Mouse (Mus musculus): ENCODE measurements around the gene Gbe1.

Gene Gbe1

DNA sequence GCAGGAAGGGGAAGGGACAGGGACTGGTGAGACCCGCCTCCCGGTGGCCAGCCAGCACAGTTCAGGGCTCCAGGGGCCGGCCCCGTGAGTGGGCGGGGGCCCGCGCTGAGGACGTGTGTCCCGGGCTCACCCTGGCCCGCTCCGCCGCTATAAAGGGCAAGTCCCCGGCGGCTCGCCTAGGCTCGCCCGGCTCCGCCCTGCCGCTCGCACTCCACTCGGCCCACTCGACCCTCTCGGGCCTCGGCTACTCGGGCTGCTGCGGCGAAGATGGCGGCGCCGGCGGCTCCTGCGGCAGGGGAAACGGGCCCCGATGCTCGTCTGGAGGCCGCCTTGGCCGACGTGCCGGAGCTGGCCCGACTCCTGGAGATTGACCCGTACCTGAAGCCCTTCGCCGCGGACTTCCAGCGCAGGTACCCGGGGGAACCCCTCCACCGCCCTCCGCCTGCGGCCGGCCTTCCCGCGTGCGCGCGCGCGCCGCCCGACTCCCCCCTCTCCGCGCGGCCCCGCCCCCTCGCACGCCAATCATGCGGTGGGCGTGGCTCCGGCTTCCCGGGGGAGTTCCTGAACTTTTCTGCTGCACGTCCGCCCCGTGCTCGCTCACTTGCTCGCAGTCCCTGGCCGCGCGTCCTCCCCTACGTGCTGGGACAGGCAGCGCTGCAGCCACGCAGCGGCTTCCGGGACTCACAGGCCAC is at the start of gene Gbe1:
Gene Gbe1, plus strand, starts transcription at position 64 of the 692 bp plus-strand sequence.
- peak; percentile 87 to 93 for DNase-seq (ENCODE audit: low spot score in 2 of 2)

DNA sequence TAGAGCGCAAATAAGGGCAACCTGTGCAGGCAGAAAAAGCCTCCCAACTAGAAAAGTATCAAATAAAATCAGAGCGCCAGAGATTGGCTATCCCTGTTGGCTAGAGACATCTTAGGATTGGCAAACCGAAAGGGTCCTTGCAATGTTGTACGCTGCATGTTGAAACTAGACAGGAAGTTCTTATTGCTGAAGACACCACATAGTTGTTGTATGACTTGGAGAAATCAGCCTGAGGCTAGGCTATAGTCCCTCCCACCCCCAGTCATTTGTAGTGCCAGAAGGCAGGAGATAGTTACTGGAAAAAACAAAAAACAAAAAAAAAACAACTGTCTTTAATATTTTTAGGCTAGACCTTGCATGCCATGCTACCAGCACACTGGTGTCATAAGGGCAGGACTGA is 3.1 kb upstream of the Gbe1 start:
- no peak for DNase-seq (ENCODE audit: low spot score in 2 of 2)

GRCm38 (mm10) chr16:70313496-70313885 is 258 bp upstream of the Gbe1 start:
- no peak for DNase-seq (ENCODE audit: low spot score in 2 of 2)

GRCm38 (mm10) chr16:70314578-70314930 is 805 bp downstream of the Gbe1 start:
- no peak for DNase-seq (ENCODE audit: low spot score in 2 of 2)

DNA sequence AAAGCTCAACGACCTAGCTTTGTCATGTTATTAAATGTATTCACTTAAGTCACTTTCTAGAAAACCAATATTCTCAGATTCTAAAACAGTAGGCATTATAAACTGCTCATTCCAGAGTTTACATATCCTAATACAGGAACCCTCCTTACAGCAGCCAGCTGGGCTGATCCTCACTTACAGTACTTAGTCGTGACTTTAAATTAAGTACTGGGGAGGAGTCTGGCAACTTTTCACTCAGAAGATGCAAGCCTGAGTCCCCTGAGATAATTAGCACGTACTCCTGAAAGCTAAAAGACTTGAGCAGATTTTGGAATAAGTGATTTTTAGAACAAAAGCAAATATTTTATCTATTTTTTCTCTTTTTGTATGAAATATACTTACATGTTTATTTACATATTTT is 1.5 kb downstream of the Gbe1 start:
- DNase-seq (ENCODE audit: low spot score in 2 of 2) = no peak

GRCm38 (mm10) chr16:70315862-70316390 is 2.2 kb downstream of the Gbe1 start:
- DNase-seq (ENCODE audit: low spot score in 2 of 2) = no peak

DNA sequence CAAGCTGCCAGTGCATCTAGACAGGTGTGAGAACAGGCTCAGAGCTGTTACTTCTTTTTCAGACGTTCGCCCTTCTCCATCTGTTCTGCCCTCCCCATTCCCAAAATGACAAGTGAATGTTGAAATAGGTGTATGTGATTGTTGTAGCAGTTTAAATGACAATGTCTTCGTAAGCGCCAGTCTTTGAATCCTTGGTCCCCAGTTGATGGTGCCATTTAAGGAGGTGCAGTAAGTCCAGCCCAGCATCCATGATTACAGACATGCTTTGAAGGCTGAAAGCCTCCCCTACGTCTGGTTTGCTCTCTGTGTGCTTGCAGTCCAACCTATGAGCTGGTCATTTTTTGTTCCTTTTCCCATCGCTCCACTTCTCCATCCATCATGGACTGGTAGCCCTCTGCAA is 5.6 kb downstream of the Gbe1 start:
- no peak for DNase-seq (ENCODE audit: low spot score in 2 of 2)

DNA sequence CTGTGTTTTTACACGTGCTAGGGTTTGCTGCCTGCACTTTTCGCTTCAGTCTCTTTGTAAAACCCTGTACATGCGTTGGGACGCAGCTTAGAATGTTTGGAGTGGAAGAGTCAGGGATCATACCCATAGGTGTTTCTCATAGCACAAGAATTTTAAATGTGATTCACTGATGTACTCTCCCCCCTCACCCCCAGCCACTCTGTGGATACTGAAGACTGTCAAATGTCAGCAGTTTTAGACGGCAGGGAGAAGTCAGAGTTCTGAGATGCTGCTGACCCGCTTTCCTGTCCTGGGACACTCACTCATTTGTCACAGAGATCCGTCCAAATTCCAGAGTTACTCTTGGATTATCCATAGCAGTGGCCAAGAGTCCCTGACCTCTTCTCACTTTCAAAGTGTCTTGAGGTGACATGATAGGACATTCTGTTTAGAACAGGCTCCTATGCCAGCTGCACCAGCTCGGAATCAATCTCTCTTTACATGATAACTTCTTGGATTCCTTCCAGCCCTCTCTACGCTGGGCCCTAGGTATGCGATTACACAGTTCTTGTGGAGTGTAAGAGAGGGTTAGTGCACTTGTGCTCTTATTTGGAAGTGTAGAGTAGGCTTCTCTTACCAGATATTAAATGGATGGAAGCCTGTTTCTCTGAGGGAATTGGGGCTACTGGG is 7.0 kb downstream of the Gbe1 start:
- no peak for DNase-seq (ENCODE audit: low spot score in 2 of 2)

GRCm38 (mm10) chr16:70326339-70326948 is 12.7 kb downstream of the Gbe1 start:
- DNase-seq (ENCODE audit: low spot score in 2 of 2) = no peak

GRCm38 (mm10) chr16:70328566-70328965 is 14.8 kb downstream of the Gbe1 start:
- no peak for DNase-seq (ENCODE audit: low spot score in 2 of 2)

DNA sequence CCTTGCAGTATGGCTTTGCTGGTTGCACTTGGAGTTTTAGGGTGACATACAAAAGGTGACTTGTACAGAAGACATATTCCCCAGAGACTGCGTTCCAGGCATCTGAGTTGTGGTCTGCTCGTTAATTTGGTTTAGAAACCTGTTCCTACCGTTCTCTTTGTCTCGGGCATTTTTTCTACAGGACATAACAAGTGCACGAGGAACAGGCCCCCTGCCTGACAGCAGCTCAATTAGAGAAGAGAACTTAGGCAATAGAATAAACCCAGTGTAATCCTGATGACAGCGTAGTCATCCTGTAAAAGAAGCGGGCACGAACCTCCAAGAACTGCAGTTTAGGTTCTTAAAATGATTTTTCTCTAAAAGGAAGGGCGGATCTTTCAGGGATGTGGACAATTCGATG is 15.3 kb downstream of the Gbe1 start:
- no peak for DNase-seq (ENCODE audit: low spot score in 2 of 2)

DNA sequence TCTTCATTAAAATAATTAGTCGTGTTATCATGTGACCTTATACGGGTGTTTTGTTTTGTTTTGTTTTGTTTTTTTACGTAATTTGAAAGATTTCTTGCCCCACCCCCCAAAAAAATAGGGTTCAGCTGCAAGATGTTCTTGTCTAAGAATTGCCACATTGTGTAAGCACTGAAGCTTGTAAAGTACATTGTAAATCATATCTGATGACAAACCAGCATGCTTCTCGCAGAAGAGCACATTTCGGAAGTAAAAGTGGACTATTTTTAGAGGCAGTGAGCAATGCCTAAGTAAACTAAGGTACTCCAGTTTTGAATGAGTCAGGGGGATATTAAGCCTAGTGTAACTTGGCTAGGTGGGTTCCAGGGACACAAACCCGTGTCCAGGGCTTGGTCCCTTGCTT is 15.7 kb downstream of the Gbe1 start:
- no peak for DNase-seq (ENCODE audit: low spot score in 2 of 2)

DNA sequence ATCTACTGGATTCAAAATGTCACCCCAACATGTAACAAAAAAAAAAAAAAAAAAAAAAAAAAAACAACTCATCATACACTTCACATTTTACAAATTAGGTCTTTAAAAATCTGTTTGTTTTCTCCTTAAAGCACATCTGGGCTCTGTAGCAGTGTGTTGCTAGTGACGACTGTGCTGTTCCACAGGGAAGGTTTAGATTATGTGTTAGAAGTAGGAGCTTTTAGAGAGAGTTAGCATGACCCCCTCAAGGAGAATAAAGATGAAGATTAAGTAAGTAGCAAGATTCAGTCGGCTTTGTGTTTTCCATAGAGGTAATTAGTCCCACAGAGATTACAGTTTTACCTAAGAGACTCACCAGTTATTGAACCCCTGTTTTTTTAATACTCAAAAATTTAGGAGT is 16.3 kb downstream of the Gbe1 start:
- no peak for DNase-seq (ENCODE audit: low spot score in 2 of 2)

GRCm38 (mm10) chr16:70330626-70331275 is 17.0 kb downstream of the Gbe1 start:
- no peak for DNase-seq (ENCODE audit: low spot score in 2 of 2)

GRCm38 (mm10) chr16:70334812-70335211 is 21.1 kb downstream of the Gbe1 start:
- DNase-seq (ENCODE audit: low spot score in 2 of 2) = no peak

DNA sequence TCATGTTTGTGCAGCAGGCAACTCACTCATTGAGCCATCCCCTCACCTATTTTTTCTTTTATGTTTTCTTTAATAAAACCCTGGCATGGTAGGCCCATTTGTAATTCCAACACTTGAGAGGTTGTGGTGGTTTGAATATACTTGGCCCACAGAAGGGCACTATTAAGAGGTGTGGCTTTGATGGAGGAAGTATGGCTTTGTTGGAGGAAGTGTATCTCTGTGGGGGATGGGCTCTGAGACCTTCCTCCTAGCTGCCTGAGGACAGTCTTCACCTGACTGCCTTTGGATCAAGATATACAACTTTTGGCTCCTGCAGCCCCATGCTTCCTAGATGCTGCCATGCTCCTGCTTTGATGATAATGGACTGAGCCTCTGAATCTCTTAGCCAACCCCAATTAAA is 21.7 kb downstream of the Gbe1 start:
- DNase-seq (ENCODE audit: low spot score in 2 of 2) = no peak

DNA sequence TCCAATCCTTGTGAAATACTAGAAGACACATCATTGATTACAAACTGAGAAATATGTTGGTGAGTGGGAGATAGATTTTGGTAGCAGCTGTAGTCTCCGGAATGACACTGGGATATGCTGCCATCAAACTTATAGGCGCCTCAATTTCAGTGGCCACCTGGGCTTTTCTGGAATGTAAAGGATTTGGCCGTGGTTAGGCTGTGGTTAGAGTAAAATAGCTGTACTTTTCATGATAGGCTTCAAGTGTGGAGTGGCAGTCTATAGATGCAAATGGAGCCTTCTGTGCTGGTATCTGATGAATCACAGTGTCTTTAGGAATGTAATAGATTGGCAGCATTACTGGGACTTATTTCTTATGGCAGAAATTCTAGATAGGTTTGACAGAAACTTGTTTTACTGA is 23.9 kb downstream of the Gbe1 start:
- no peak for DNase-seq (ENCODE audit: low spot score in 2 of 2)

- DNase-seq (ENCODE audit: low spot score in 2 of 2) = no peak
These were observed 30.7 kb downstream of the Gbe1 start for GRCm38 (mm10) chr16:70344496-70344895.

DNA sequence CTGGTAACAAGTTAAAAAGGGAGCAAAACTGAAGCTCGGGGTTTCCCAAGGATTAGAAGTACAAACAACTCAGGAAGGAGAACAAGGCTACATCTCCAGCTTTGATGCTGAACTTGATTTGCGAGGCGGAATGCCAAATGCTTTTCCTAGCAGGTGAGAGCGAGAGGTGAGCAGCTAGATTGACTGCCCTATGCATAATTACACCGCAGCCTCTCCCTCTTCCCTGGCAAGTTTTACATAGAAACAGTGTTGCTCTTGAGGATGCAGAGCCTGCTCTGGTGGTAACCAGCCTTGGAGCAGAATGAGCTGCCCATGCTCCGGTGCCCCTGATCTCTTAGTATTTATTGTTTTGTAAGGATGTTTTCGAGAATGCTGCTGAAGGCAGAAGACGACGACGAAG is 31.9 kb downstream of the Gbe1 start:
- DNase-seq (ENCODE audit: low spot score in 2 of 2) = no peak

DNA sequence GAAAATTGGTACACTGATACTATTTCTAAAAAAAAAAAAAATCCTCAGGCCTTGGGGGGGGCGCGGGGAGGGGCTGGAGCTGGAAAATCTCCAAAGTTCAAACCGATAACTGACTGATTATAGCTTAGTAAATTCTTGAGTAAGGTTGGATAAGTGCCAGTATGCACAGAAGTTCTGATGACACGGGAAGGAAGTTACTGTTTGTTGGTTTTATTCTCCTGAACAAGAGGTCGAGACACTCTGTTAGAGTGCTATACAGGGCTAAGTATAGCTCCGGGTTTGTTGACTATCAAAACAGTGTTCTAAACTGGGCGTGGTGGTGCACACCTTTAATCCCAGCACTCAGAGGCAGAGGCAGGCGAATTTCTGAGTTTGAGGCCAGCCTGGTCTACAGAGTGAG is 36.3 kb downstream of the Gbe1 start:
- no peak for DNase-seq (ENCODE audit: low spot score in 2 of 2)

DNA sequence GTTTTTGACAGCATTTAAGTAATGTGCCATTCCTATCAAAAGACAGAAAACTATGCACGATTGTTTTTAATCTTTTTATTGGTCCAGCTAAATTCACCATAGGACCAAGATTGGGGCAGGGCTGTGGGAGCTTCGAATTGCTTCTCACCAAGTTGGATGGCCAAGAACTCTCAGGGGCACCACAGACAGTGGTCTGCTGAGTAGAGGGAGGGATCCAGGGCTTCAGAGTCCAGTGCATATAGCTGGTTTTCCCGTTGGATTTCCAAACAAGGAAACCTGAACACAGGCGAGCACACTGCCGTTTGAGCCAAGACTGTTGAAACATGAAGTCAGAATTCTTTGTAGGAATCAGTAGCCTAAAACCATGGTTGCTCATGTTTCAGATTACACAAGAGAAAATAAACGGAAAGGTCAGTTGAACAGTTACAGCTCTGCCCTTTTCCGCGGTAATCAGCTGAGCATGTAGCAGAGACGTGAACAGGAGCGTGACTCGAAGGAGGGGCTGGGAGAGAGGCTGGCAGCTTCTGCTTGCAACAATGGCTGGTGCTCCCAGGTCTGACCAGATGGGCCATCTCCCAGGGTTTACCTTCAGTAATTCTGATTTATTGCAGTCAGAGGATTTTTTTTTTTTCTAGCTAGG is 38.0 kb downstream of the Gbe1 start:
- no peak for DNase-seq (ENCODE audit: low spot score in 2 of 2)

DNA sequence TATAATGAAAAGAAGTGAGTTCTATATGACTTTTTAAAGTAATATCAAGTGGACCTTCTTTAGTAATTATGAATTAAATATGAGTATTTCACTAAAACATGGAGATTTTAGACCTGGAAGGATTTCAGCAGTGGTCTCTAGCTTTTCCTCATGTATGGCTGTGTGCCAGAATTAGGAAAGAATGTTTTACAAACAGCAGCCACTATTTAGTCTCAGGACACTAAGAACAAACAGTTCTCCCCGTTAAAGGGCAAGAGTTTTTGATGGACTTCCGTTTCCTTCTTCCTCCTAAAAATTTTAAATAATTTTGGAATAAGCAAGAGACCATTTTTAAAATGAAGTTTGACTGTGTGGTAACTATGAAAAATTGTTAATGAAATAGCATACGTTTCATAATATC is 38.8 kb downstream of the Gbe1 start:
- DNase-seq (ENCODE audit: low spot score in 2 of 2) = no peak

Measured in spleen, postnatal 4 days (tissue).